Mouse (Mus musculus) liver, embryonic 11.5 days (tissue): Measurements from ENCODE around the gene Btbd9. TPM values are rescaled to one million over a fixed set of nuclear protein-coding genes. Genes with fewer than 3 reads are reported as not detected.

Experiments used
- ATAC-seq: fragments of 200-750 bp; cut with Nextera tagmentation; replicated peaks from 2 replicates; pipeline ENCODE4 v1.8.0; 2017; ENCODE audit warnings: moderate number of reproducible peaks, mild to moderate bottlenecking, moderate TSS enrichment, moderate library complexity; ENCODE audit not compliant: low FRiP score
- DNase-seq: peaks from one replicate; pipeline ENCODE4 v3.0.0-alpha.2; 2017; ENCODE audit warnings: low spot score
- H3K27ac ChIP-seq: fragments of 300-500 bp; sonication (generic); 2 replicates; pipeline ENCODE4 v1.5.1; 2014; ENCODE audit warnings: mild to moderate bottlenecking, low read depth, low read length, control low read depth
- H3K27me3 ChIP-seq: fragments of 300-500 bp; sonication (generic); replicated peaks from 2 replicates; pipeline ENCODE4 v1.6.1; 2014; ENCODE audit warnings: low read length, mixed read lengths; ENCODE audit not compliant: control insufficient read depth, insufficient read depth
- H3K36me3 ChIP-seq: fragments of 300-500 bp; sonication (generic); 2 replicates; pipeline ENCODE4 v1.6.1; 2014; ENCODE audit warnings: mild to moderate bottlenecking, low read length, moderate library complexity, mixed read lengths; ENCODE audit not compliant: control insufficient read depth, insufficient read depth
- H3K4me1 ChIP-seq: fragments of 300-500 bp; sonication (generic); replicated peaks from 2 replicates; pipeline ENCODE4 v1.6.1; 2014; ENCODE audit warnings: low read length, mixed read lengths; ENCODE audit not compliant: control insufficient read depth, insufficient read depth
- H3K4me2 ChIP-seq: fragments of 300-500 bp; sonication (generic); 2 replicates; pipeline ENCODE4 v1.6.1; 2014; ENCODE audit warnings: mild to moderate bottlenecking, control low read depth, moderate library complexity
- H3K4me3 ChIP-seq: fragments of 300-500 bp; sonication (generic); 2 replicates; pipeline ENCODE4 v1.5.1; 2014; ENCODE audit warnings: low read depth, low read length, control low read depth
- H3K9ac ChIP-seq: fragments of 300-500 bp; sonication (generic); 2 replicates; pipeline ENCODE4 v1.6.1; 2014; ENCODE audit warnings: low read depth, low read length, control low read depth
- H3K9me3 ChIP-seq: fragments of 300-500 bp; sonication (generic); 2 replicates; pipeline ENCODE4 v1.6.1; 2016; ENCODE audit warnings: low read length, inconsistent platforms, mixed read lengths; ENCODE audit not compliant: control insufficient read depth
- WGBS: fragments of 180-500 bp; shearing (Covaris S2); extraction: QIAGEN DNeasy Blood & Tissue Kit; methylation state at CpG from one replicate; pipeline ENCODE4 v1.1.7; 2014; 5-methylcytosine and 5-hydroxymethylcytosine counted together
- polyA plus RNA-seq: library from polyadenylated mRNA; unstranded; fragments of >200 nt; fragmentation: Nextera tagmentation; extraction: Ambion mirVana; gene quantifications from 2 replicates; pipeline ENCODE4 v1.2.1, GENCODE M21; 2014

The Btbd9 gene
- polyA plus RNA-seq, 1 experiment from 2014 or later, result 33.4 TPM

DNA sequence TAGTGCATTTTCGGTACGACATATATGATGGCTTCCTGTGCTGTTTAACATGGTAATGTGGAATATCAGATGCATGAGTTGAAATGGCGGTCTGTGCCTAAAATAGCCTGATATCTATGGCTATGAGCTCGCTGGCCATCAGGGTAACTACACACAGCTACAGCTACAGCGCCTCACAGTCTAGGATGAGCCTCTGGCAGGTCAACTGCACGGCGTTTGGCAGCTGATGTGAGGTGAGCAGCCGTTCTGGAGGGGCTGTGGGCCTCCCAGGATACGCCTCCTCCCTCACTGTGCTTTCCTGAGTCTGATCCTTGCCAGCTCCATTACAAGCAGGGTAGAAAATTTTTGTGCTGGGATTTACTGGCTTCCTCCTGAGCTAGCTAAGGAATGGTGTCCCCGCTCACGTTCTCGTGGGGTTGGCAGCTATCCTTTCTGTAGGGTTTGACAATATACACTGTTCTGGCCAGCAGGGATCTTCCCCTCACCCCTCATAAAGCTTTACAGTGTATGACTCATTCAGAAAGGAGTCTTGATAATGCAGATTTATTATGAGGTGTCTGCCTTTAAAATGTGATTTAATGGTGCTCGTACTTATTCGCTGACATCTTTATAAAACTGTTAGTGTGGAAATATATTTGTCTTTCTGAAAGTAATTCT lies 331.5 kb downstream of the Btbd9 start:
- H3K27me3 ChIP-seq, result no peaks in the 10 kb centered on the region
- no peak overlapping the region for H3K9ac ChIP-seq
- no peak overlapping the region for H3K4me3 ChIP-seq
- H3K27ac ChIP-seq, result no peak overlapping the region
- H3K36me3 ChIP-seq, result no peaks in the 10 kb centered on the region
- no peaks in the 10 kb centered on the region for H3K9me3 ChIP-seq
- ATAC-seq (no peak), DNase-seq (no peak)
- 73% methylated on average over 14 of the region's 14 CpGs for WGBS
- H3K4me1 ChIP-seq, result peaks cover 24% of the 10 kb centered on the region
- no peak overlapping the region for H3K4me2 ChIP-seq

DNA sequence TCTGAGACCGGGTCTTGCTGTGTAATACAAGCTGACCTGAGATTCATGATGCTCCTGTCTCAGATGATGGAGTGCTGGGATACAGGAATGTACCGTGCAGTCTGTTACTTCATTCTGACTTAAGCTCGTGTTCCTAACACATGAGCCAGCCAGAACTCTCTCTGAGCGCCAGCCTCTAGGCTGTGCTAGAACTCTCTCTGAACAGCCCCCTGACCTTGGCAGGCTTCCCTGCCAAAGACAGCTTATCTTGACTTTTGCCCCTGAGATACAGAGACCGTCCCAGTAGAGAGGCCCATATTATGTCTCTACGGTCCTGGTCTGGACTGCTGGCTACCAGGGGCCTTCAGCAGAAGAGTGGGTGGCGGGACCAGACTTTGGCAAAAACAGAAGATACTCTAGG lies 332.7 kb downstream of the Btbd9 start:
- H3K4me3 ChIP-seq, result no peak overlapping the region
- 61% methylated on average over 7 of the region's 7 CpGs for WGBS
- H3K27me3 ChIP-seq, result no peaks in the 10 kb centered on the region
- no peak overlapping the region for H3K27ac ChIP-seq
- H3K9ac ChIP-seq, result no peak overlapping the region
- H3K4me1 ChIP-seq, result peaks cover 24% of the 10 kb centered on the region
- H3K4me2 ChIP-seq, result no peak overlapping the region
- H3K9me3 ChIP-seq, result no peaks in the 10 kb centered on the region
- DNase-seq (no peak), ATAC-seq (no peak)
- H3K36me3 ChIP-seq, result no peaks in the 10 kb centered on the region

GRCm38 (mm10) chr17:30242647-30243046 lies 333.6 kb downstream of the Btbd9 start:
- Histone ChIP-seq H3K9me3 (no peaks in the 10 kb centered on the region), H3K9ac (no peak overlapping the region), H3K4me2 (no peak overlapping the region), H3K4me1 (peaks cover 24% of the 10 kb centered on the region), H3K27ac (no peak overlapping the region), H3K36me3 (no peaks in the 10 kb centered on the region), H3K4me3 (no peak overlapping the region), H3K27me3 (no peaks in the 10 kb centered on the region)
- ATAC-seq, result no peak
- no peak for DNase-seq
- 86% methylated on average over 4 of the region's 4 CpGs for WGBS

GRCm38 (mm10) chr17:30241720-30242322 lies 334.5 kb downstream of the Btbd9 start:
- H3K27ac ChIP-seq, result no peak overlapping the region
- H3K27me3 ChIP-seq, result no peaks in the 10 kb centered on the region
- no peak overlapping the region for H3K9ac ChIP-seq
- WGBS, result 82% methylated on average over 17 of the region's 17 CpGs
- no peak overlapping the region for H3K4me2 ChIP-seq
- DNase-seq (no peak), ATAC-seq (no peak)
- no peaks in the 10 kb centered on the region for H3K9me3 ChIP-seq
- no peak overlapping the region for H3K4me3 ChIP-seq
- no peaks in the 10 kb centered on the region for H3K36me3 ChIP-seq
- H3K4me1 ChIP-seq, result peaks cover 24% of the 10 kb centered on the region

DNA sequence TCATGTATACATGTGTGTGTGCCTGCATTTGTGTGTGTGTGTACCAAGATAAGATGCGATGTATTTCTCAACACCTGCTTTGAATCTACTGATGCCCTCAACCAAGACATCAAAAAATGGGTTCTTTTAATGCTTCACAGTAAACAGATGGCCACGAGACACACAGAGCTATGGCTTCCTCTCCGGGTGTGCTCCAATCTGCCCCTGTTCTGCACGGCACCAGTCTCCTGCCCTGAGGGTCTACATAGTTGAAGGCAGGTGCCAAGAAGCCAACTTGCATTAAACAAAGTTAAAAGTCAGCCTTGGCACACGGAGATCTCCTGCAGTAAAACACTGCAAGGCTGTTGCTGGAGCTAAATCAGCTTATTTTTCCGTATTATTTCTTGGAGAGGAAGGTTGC lies 335.2 kb downstream of the Btbd9 start:
- Histone ChIP-seq H3K4me3 (no peak overlapping the region), H3K27ac (no peak overlapping the region), H3K27me3 (no peaks in the 10 kb centered on the region), H3K9ac (no peak overlapping the region), H3K36me3 (no peaks in the 10 kb centered on the region), H3K4me2 (no peak overlapping the region), H3K4me1 (peaks cover 20% of the 10 kb centered on the region), H3K9me3 (no peaks in the 10 kb centered on the region)
- ATAC-seq (no peak), DNase-seq (no peak)
- 82% methylated on average over 6 of the region's 6 CpGs for WGBS

DNA sequence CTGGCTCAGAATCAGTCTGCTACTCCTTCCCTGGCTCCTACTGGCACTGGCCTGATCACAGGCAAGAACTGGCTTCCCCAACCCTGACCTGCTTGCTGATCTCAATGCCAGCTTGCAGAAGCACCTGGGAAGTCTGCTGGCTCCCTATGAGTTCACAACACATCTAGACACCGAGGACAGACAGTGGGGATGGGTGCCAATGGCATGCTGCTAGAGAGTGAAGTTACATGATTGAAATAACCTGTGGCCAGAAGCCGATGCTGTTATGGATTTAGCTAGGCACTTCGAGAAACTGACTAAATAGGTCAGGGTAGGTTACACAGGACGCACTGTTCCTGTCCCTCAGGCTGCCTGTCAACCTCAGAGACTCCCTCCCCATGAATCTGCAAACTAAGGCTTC lies 335.6 kb downstream of the Btbd9 start:
- Histone ChIP-seq H3K27me3 (no peaks in the 10 kb centered on the region), H3K36me3 (no peaks in the 10 kb centered on the region), H3K4me3 (no peak overlapping the region), H3K4me1 (peaks cover 16% of the 10 kb centered on the region), H3K9me3 (no peaks in the 10 kb centered on the region), H3K4me2 (no peak overlapping the region), H3K27ac (no peak overlapping the region), H3K9ac (no peak overlapping the region)
- ATAC-seq, result no peak
- no peak for DNase-seq
- 81% methylated on average over 4 of the region's 4 CpGs for WGBS

- no peak overlapping the region for H3K4me2 ChIP-seq
- H3K4me1 ChIP-seq, result peaks cover 8% of the 10 kb centered on the region; the same call in 1 of the 2 replicates
- H3K9ac ChIP-seq, result no peak overlapping the region
- H3K27ac ChIP-seq, result no peak overlapping the region
- H3K4me3 ChIP-seq, result no peak overlapping the region
- H3K36me3 ChIP-seq, result no peaks in the 10 kb centered on the region
- no peaks in the 10 kb centered on the region for H3K9me3 ChIP-seq
- ATAC-seq, result no peak
- H3K27me3 ChIP-seq, result no peaks in the 10 kb centered on the region
- 79% methylated on average over 5 of the region's 5 CpGs for WGBS
- DNase-seq, result no peak
Observed at GRCm38 (mm10) chr17:30239458-30239857, 336.8 kb downstream of the Btbd9 start.

- Histone ChIP-seq H3K27me3 (no peaks in the 10 kb centered on the region), H3K36me3 (no peaks in the 10 kb centered on the region), H3K9ac (no peak overlapping the region), H3K4me1 (no peaks in the 10 kb centered on the region), H3K4me3 (no peak overlapping the region), H3K9me3 (no peaks in the 10 kb centered on the region), H3K27ac (no peak overlapping the region), H3K4me2 (no peak overlapping the region)
- no peak for DNase-seq
- WGBS, result 87% methylated on average over 7 of the region's 7 CpGs
- ATAC-seq, result no peak
Observed at GRCm38 (mm10) chr17:30237600-30237999, 338.7 kb downstream of the Btbd9 start.

DNA sequence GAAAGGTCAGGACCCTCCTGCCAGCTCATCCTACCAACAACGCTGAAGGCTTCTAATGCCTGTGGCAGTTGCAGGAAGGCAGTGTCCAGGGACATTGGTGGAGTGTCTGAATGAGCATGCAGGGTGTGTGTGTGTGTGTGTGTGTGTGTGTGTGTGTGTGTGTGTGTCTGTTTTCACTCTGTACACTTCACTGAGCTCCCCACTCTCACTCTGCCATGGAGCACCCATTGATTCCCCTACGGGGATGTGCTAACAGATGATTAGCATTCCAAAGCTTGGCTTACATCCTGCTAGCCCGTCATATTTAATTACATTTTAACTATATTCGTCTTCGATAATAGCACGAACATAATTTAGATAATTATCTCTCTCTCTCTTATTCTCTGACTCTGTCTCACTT lies 339.7 kb downstream of the Btbd9 start:
- Histone ChIP-seq H3K36me3 (no peaks in the 10 kb centered on the region), H3K4me1 (no peaks in the 10 kb centered on the region), H3K4me3 (no peak overlapping the region), H3K4me2 (no peak overlapping the region), H3K27me3 (no peaks in the 10 kb centered on the region), H3K9me3 (no peaks in the 10 kb centered on the region), H3K27ac (no peak overlapping the region), H3K9ac (no peak overlapping the region)
- ATAC-seq (no peak), DNase-seq (no peak)
- WGBS, result 88% methylated on average over 6 of the region's 6 CpGs
